8 mouse cellular contexts compared by ENCODE assay signal in genomic region chr9:67260835-67261599, GRCm38 (mm10).
DNase-seq lines count a peak whose midpoint lies in the region; ATAC-seq and TF ChIP-seq lines count a peak whose summit lies in the region.

No protein-coding gene starts in this region.

- no peak for TF ChIP-seq CTCF in gastrocnemius, adult 2 months (IDR thresholded peaks at IDR 0.05)

- DNase-seq in gastrocnemius, adult 2 months: no peak
- DNase-seq in gastrocnemius, adult 18-20 months (ENCODE audit: low spot score): no peak
- peak; percentile 72 for DNase-seq in heart, embryonic 10.5 days (ENCODE audit: low spot score)
- peak; percentile 56 for DNase-seq in kidney, postnatal 14 days
- no peak for DNase-seq in layer of hippocampus, postnatal 25 days (ENCODE audit: extremely low spot score in 1 of 2, low spot score in 1 of 2)
- no peak for DNase-seq in spleen, postnatal 36 days (ENCODE audit: low spot score in 2 of 2)
- DNase-seq in urinary bladder, adult 18-20 months (ENCODE audit: low spot score in 2 of 2): no peak

- H3K27me3 ChIP-seq in heart, embryonic 10.5 days (ENCODE audit: insufficient read depth, poor library complexity, severe bottlenecking): no peaks in the 10 kb centered on the region
- H3K27me3 ChIP-seq in neural tube, embryonic 15.5 days (replicated peaks): no peaks in the 10 kb centered on the region

- 35% methylated on average over 13 of the region's 13 CpGs for WGBS in heart, embryonic 10.5 days
- WGBS in neural tube, embryonic 15.5 days: 26% methylated on average over 13 of the region's 13 CpGs

- no peak overlapping the region for H3K4me2 ChIP-seq in neural tube, embryonic 15.5 days

- peak overlapping the region; percentile 40; the same call in 1 of the 2 replicates for H3K27ac ChIP-seq in gastrocnemius, adult 2 months
- peak overlapping the region; percentile 77 for H3K27ac ChIP-seq in heart, embryonic 10.5 days
- peak overlapping the region; percentile 52 for H3K27ac ChIP-seq in neural tube, embryonic 15.5 days (replicated peaks)

- H3K9ac ChIP-seq in neural tube, embryonic 15.5 days (replicated peaks): no peak overlapping the region

- H3K4me3 ChIP-seq in gastrocnemius, adult 2 months: no peak overlapping the region
- H3K4me3 ChIP-seq in heart, embryonic 10.5 days: peak overlapping the region; percentile 18; the same call in 1 of the 2 replicates
- no peak overlapping the region for H3K4me3 ChIP-seq in neural tube, embryonic 15.5 days (replicated peaks)

- ATAC-seq in neural tube, embryonic 15.5 days (ENCODE audit: low FRiP score): peak; percentile 19; the same call in 1 of the 2 replicates

- no peaks in the 10 kb centered on the region for H3K9me3 ChIP-seq in heart, embryonic 10.5 days
- H3K9me3 ChIP-seq in neural tube, embryonic 15.5 days (replicated peaks): no peaks in the 10 kb centered on the region

- peaks cover 49% of the 10 kb centered on the region for H3K4me1 ChIP-seq in heart, embryonic 10.5 days
- H3K4me1 ChIP-seq in neural tube, embryonic 15.5 days: peaks cover 25% of the 10 kb centered on the region

- intact Hi-C loops in gastrocnemius, adult 2 months (cut with DNase I): no loop called here

- H3K36me3 ChIP-seq in heart, embryonic 10.5 days: peaks cover 44% of the 10 kb centered on the region
- peaks cover 30% of the 10 kb centered on the region for H3K36me3 ChIP-seq in neural tube, embryonic 15.5 days

Comparison
In these comparisons a context has a peak if more than half of its experiments do, and no peak if none do; other contexts are left out.
1. DNase-seq: peak in heart, embryonic 10.5 days (single experiment) and kidney, postnatal 14 days (single experiment); none in gastrocnemius, adult 2 months (single experiment), gastrocnemius, adult 18-20 months (single experiment), layer of hippocampus, postnatal 25 days (0 of 2), spleen, postnatal 36 days (0 of 2) and urinary bladder, adult 18-20 months (0 of 2).
2. Peak in every context shown above with its lines, with median percentiles within 50 percentile points of each other: H3K27ac ChIP-seq.